Mouse (Mus musculus) embryonic facial prominence, embryonic 11.5 days (tissue): ENCODE data around the gene Jph4. TPM values are rescaled to one million over a fixed set of nuclear protein-coding genes. Genes with fewer than 3 reads are reported as not detected.

Source experiments
- ATAC-seq: fragments of 200-750 bp; cut with Nextera tagmentation; replicated peaks from 2 replicates; pipeline ENCODE4 v1.8.0; 2017; ENCODE audit warnings: low read depth; ENCODE audit not compliant: insufficient number of reproducible peaks, low FRiP score, low TSS enrichment
- DNase-seq: peaks from one replicate; pipeline ENCODE4 v3.0.0-alpha.2; 2015; ENCODE audit warnings: low spot score
- H3K27ac ChIP-seq: fragments of 300-500 bp; sonication (generic); replicated peaks from 2 replicates; pipeline ENCODE4 v1.5.1; 2014; ENCODE audit warnings: mild to moderate bottlenecking, low read depth, low read length, control low read depth
- H3K27me3 ChIP-seq: fragments of 300-500 bp; sonication (generic); 2 replicates; pipeline ENCODE4 v1.6.1; 2014; ENCODE audit warnings: mild to moderate bottlenecking, low read length, moderate library complexity, mixed read lengths; ENCODE audit not compliant: control insufficient read depth, insufficient read depth
- H3K36me3 ChIP-seq: fragments of 300-500 bp; sonication (generic); replicated peaks from 2 replicates; pipeline ENCODE4 v1.6.1; 2014; ENCODE audit warnings: low read depth, mild to moderate bottlenecking, low read length, moderate library complexity, mixed read lengths; ENCODE audit not compliant: control insufficient read depth, insufficient read depth
- H3K4me1 ChIP-seq: fragments of 300-500 bp; sonication (generic); 2 replicates; pipeline ENCODE4 v1.6.1; 2014; ENCODE audit warnings: low read length, mixed read lengths; ENCODE audit not compliant: control insufficient read depth, insufficient read depth
- H3K4me2 ChIP-seq: fragments of 300-500 bp; sonication (generic); 2 replicates; pipeline ENCODE4 v1.6.1; 2014; ENCODE audit warnings: low read depth, mild to moderate bottlenecking, control low read depth, low read length, moderate library complexity
- H3K4me3 ChIP-seq: fragments of 300-500 bp; sonication (generic); 2 replicates; pipeline ENCODE4 v1.5.1; 2014; ENCODE audit warnings: low read depth, low read length, control low read depth
- H3K9ac ChIP-seq: fragments of 300-500 bp; sonication (generic); replicated peaks from 2 replicates; pipeline ENCODE4 v1.6.1; 2014; ENCODE audit warnings: mild to moderate bottlenecking, control low read depth, low read length
- H3K9me3 ChIP-seq: fragments of 300-500 bp; sonication (generic); replicated peaks from 2 replicates; pipeline ENCODE4 v1.6.1; 2016; ENCODE audit warnings: mild to moderate bottlenecking, low read length, inconsistent platforms, mixed read lengths; ENCODE audit not compliant: control insufficient read depth
- WGBS: fragments of 180-500 bp; shearing (Covaris S2); extraction: QIAGEN DNeasy Blood & Tissue Kit; methylation state at CpG from one replicate; pipeline ENCODE4 v1.1.7; 2014; 5-methylcytosine and 5-hydroxymethylcytosine counted together
- polyA plus RNA-seq: library from polyadenylated mRNA; unstranded; fragments of >200 nt; fragmentation: Nextera tagmentation; extraction: Ambion mirVana; gene quantifications from 2 replicates; pipeline ENCODE4 v1.2.1, GENCODE M21; 2014

Jph4 gene
- polyA plus RNA-seq, 1 experiment from 2014 or later, result 1.2 TPM

GRCm38 (mm10) chr14:55089199-55089947 lies 27.4 kb downstream of the Jph4 start:
- peak; percentile 47 for DNase-seq
- ATAC-seq, result no peak
- Histone ChIP-seq H3K9ac (no peak overlapping the region), H3K27me3 (no peaks in the 10 kb centered on the region), H3K4me3 (no peak overlapping the region), H3K36me3 (no peaks in the 10 kb centered on the region), H3K4me1 (0 out of 2 replicates have a peak, but pooled peaks cover 2% of the 10 kb centered on the region), H3K9me3 (no peaks in the 10 kb centered on the region), H3K4me2 (no peak overlapping the region), H3K27ac (no peak overlapping the region)
- 64% methylated on average over 13 of the region's 13 CpGs for WGBS

GRCm38 (mm10) chr14:55086009-55086514 lies 30.7 kb downstream of the Jph4 start:
- no peak for ATAC-seq
- no peak overlapping the region for H3K4me2 ChIP-seq
- WGBS, result 84% methylated on average over 6 of the region's 6 CpGs
- H3K9ac ChIP-seq, result no peak overlapping the region
- no peak overlapping the region for H3K4me3 ChIP-seq
- DNase-seq, result no peak
- H3K27me3 ChIP-seq, result no peaks in the 10 kb centered on the region
- H3K4me1 ChIP-seq, result 0 out of 2 replicates have a peak, but pooled peaks cover 2% of the 10 kb centered on the region
- no peaks in the 10 kb centered on the region for H3K9me3 ChIP-seq
- H3K36me3 ChIP-seq, result no peaks in the 10 kb centered on the region
- no peak overlapping the region for H3K27ac ChIP-seq

GRCm38 (mm10) chr14:55085324-55086008 lies 31.3 kb downstream of the Jph4 start:
- no peaks in the 10 kb centered on the region for H3K4me1 ChIP-seq

GRCm38 (mm10) chr14:55083481-55083880 lies 33.3 kb downstream of the Jph4 start:
- no peak for DNase-seq
- Histone ChIP-seq H3K9me3 (no peaks in the 10 kb centered on the region), H3K4me3 (no peak overlapping the region), H3K4me1 (no peaks in the 10 kb centered on the region; the same call in 1 of the 2 replicates), H3K9ac (no peak overlapping the region), H3K27me3 (no peaks in the 10 kb centered on the region), H3K27ac (no peak overlapping the region), H3K36me3 (no peaks in the 10 kb centered on the region), H3K4me2 (no peak overlapping the region)
- WGBS, result 75% methylated on average over 6 of the region's 6 CpGs
- no peak for ATAC-seq

More at GRCm38 (mm10) chr14:55085324-55086008, 31.3 kb downstream of the Jph4 start:
- Histone ChIP-seq H3K4me3 (no peak overlapping the region), H3K9me3 (no peaks in the 10 kb centered on the region), H3K36me3 (no peaks in the 10 kb centered on the region), H3K27me3 (no peaks in the 10 kb centered on the region), H3K9ac (no peak overlapping the region), H3K4me2 (no peak overlapping the region), H3K27ac (no peak overlapping the region)
- no peak for ATAC-seq
- WGBS, result 34% methylated on average over 9 of the region's 9 CpGs
- no peak for DNase-seq

- WGBS, result 43% methylated on average over 5 of the region's 5 CpGs
- H3K4me1 ChIP-seq, result no peaks in the 10 kb centered on the region; the same call in 1 of the 2 replicates
- DNase-seq, result no peak
- ATAC-seq, result no peak
- H3K9ac ChIP-seq, result no peak overlapping the region
- H3K4me3 ChIP-seq, result no peak overlapping the region
- H3K9me3 ChIP-seq, result no peaks in the 10 kb centered on the region
- peaks cover 5% of the 10 kb centered on the region; the same call in 1 of the 2 replicates for H3K27me3 ChIP-seq
- no peak overlapping the region for H3K4me2 ChIP-seq
- no peaks in the 10 kb centered on the region for H3K36me3 ChIP-seq
- H3K27ac ChIP-seq, result no peak overlapping the region
Measured at GRCm38 (mm10) chr14:55081105-55081504, 35.6 kb downstream of the Jph4 start.

- ATAC-seq (peak; percentile 53), DNase-seq (peak; percentile 90)
- Histone ChIP-seq H3K9me3 (no peaks in the 10 kb centered on the region), H3K27me3 (peaks cover 5% of the 10 kb centered on the region; the same call in 1 of the 2 replicates), H3K4me3 (no peak overlapping the region), H3K4me2 (peak overlapping the region; percentile 16; the same call in 1 of the 2 replicates), H3K36me3 (no peaks in the 10 kb centered on the region), H3K4me1 (no peaks in the 10 kb centered on the region; the same call in 1 of the 2 replicates), H3K9ac (0 out of 2 replicates have a peak overlapping the region, but pooled peaks have one; percentile 6), H3K27ac (no peak overlapping the region)
- 13% methylated on average over 8 of the region's 8 CpGs for WGBS
Measured at GRCm38 (mm10) chr14:55079214-55079970, 37.3 kb downstream of the Jph4 start.

GRCm38 (mm10) chr14:55078366-55078989 lies 38.3 kb downstream of the Jph4 start:
- H3K4me1 ChIP-seq, result no peaks in the 10 kb centered on the region; the same call in 1 of the 2 replicates
- H3K36me3 ChIP-seq, result no peaks in the 10 kb centered on the region
- no peak overlapping the region for H3K27ac ChIP-seq
- no peak overlapping the region for H3K4me3 ChIP-seq
- H3K4me2 ChIP-seq, result peak overlapping the region; percentile 41
- peaks cover 5% of the 10 kb centered on the region; the same call in 1 of the 2 replicates for H3K27me3 ChIP-seq
- peak overlapping the region; percentile 43; the same call in 1 of the 2 replicates for H3K9ac ChIP-seq
- ATAC-seq (peak; percentile 26; the same call in 1 of the 2 replicates), DNase-seq (peak; percentile 41)
- H3K9me3 ChIP-seq, result no peaks in the 10 kb centered on the region
- WGBS, result 2% methylated on average over 23 of the region's 23 CpGs
